Mouse (Mus musculus) kidney, adult 2 months (tissue): ENCODE measurements around the gene Steap3.

Experiments used
- CTCF ChIP-seq: fragments of 200-500 bp; conservative IDR thresholded peaks from 2 replicates; pipeline ENCODE4 v1.5.1; 2011; ENCODE audit warnings: low read depth, mild to moderate bottlenecking, control low read depth, low read length, moderate library complexity, mixed read lengths; ENCODE audit not compliant: insufficient read depth, insufficient read length
- POLR2A ChIP-seq: fragments of 200-500 bp; IDR thresholded peaks from one replicate; pipeline ENCODE4 v1.6.1; 2011; ENCODE audit warnings: low read depth, low read length, control low read depth

- TF ChIP-seq POLR2A (no peak), CTCF (no peak)
These were observed 95.4 kb downstream of the Steap3 start for GRCm38 (mm10) chr1:120177141-120177540.
